Mouse (Mus musculus) forebrain, embryonic 16.5 days (tissue): ENCODE measurements at regions not wholly inside any gene's neighbourhood (a gene's known extent, or its start where the extent isn't known, plus 50 kb on each side); places are given as distances from the start of the nearest gene placed in this dataset.

ENCODE experiments used
- ATAC-seq: fragments of 200-750 bp; cut with Nextera tagmentation; 2 replicates; pipeline ENCODE4 v1.8.0; 2017; ENCODE audit warnings: mild to moderate bottlenecking, moderate library complexity
- H3K27ac ChIP-seq: fragments of 300-500 bp; sonication (generic); 2 replicates; pipeline ENCODE4 v1.5.1; 2014; ENCODE audit warnings: low read length, control low read depth
- H3K27me3 ChIP-seq: fragments of 300-500 bp; sonication (generic); replicated peaks from 2 replicates; pipeline ENCODE4 v1.6.1; 2014; ENCODE audit warnings: low read length; ENCODE audit not compliant: control insufficient read depth, insufficient read depth
- H3K36me3 ChIP-seq: fragments of 300-500 bp; sonication (generic); 2 replicates; pipeline ENCODE4 v1.6.1; 2014; ENCODE audit not compliant: control insufficient read depth, insufficient read depth
- H3K4me1 ChIP-seq: fragments of 300-500 bp; sonication (generic); replicated peaks from 2 replicates; pipeline ENCODE4 v1.6.1; 2014; ENCODE audit warnings: low read length; ENCODE audit not compliant: control insufficient read depth, insufficient read depth
- H3K4me2 ChIP-seq: fragments of 300-500 bp; sonication (generic); 2 replicates; pipeline ENCODE4 v1.6.1; 2014; ENCODE audit warnings: mild to moderate bottlenecking, low read length, control low read depth
- H3K4me3 ChIP-seq: fragments of 300-500 bp; sonication (generic); replicated peaks from 2 replicates; pipeline ENCODE4 v1.5.1; 2014; ENCODE audit warnings: mild to moderate bottlenecking, low read length, control low read depth
- H3K9ac ChIP-seq: fragments of 300-500 bp; sonication (generic); replicated peaks from 2 replicates; pipeline ENCODE4 v1.6.1; 2014; ENCODE audit warnings: low read depth, low read length, control low read depth
- H3K9me3 ChIP-seq: fragments of 300-500 bp; sonication (generic); 2 replicates; pipeline ENCODE4 v1.6.1; 2016; ENCODE audit warnings: low read length; ENCODE audit not compliant: control insufficient read depth
- WGBS: fragments of 180-500 bp; shearing (Covaris S2); extraction: QIAGEN DNeasy Blood & Tissue Kit; methylation state at CpG from one replicate; pipeline ENCODE4 v1.1.7; 2014; 5-methylcytosine and 5-hydroxymethylcytosine counted together

DNA sequence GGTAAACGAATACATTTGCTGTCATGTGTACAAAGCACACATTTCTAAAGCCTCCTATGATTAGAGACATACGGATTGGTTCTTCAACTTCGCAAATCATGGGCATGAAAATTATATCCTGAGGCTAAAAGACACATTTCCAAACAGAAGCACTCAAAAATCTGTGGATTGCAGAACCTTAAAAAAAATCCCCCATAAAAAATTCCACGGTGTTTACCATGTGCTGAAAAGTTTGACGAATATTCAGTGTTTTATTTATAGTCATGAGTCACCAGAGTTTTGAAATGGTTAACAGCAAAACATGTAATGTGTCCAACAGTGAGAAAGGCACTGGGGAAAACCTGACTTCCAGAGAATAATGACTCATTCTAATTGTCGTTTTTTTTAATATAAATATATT is 1214.9 kb upstream of the Cited2 start:
- ATAC-seq: no peak
- H3K9me3 ChIP-seq: no peaks in the 10 kb centered on the region
- H3K36me3 ChIP-seq: no peaks in the 10 kb centered on the region
- no peaks in the 10 kb centered on the region for H3K4me1 ChIP-seq
- 79% methylated on average over 6 of the region's 6 CpGs for WGBS
- no peaks in the 10 kb centered on the region for H3K27me3 ChIP-seq
- no peak overlapping the region for H3K9ac ChIP-seq
- no peak overlapping the region for H3K4me3 ChIP-seq
- H3K4me2 ChIP-seq: no peak overlapping the region
- no peak overlapping the region for H3K27ac ChIP-seq

DNA sequence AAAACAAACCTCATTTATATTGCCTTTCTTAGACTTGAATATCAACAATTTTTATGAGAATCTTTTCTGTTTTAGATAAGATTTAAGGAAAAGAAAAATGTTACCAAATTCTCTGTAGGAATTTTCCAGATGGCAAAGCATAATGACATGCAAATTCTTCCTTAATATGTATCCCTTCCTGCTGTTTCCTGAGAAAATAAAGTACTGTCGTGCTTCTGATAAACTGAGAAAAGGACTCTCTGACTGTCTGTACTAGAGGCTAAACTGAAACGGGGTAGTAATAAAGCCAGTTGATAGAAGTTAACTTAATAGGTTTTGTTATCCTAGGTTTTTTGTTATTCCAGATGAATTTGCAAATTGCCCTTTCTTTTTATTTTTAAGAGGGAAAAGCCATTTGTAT is 1208.4 kb upstream of the Cited2 start:
- no peak overlapping the region for H3K4me3 ChIP-seq
- ATAC-seq: no peak
- H3K9me3 ChIP-seq: no peaks in the 10 kb centered on the region
- 56% methylated on average over 2 of the region's 2 CpGs for WGBS
- no peaks in the 10 kb centered on the region for H3K36me3 ChIP-seq
- no peak overlapping the region for H3K4me2 ChIP-seq
- no peak overlapping the region for H3K27ac ChIP-seq
- no peaks in the 10 kb centered on the region for H3K4me1 ChIP-seq
- no peaks in the 10 kb centered on the region for H3K27me3 ChIP-seq
- H3K9ac ChIP-seq: no peak overlapping the region

DNA sequence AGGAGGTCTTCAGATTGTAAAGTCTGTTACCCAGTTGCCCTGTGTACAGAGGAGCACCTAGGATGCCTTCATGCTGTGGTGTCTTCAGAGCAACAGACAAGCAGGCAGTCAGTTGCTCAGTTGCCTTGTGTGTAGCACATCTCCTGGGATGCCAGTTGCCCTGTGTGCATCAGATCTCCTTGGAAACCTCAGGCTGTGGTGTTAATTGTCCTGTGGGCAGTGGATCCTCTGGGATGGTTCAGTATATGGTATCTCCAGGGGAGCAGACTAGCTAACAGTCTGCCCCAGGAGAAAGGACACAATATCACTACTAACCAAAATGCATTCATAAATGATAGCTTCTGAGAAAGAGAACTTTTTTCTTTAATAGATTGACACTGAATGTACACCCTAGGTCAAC is 1201.1 kb upstream of the Cited2 start:
- Histone ChIP-seq H3K9me3 (no peaks in the 10 kb centered on the region), H3K36me3 (no peaks in the 10 kb centered on the region), H3K4me1 (no peaks in the 10 kb centered on the region), H3K27ac (no peak overlapping the region), H3K4me3 (no peak overlapping the region), H3K9ac (no peak overlapping the region), H3K4me2 (no peak overlapping the region), H3K27me3 (no peaks in the 10 kb centered on the region)
- ATAC-seq: no peak

DNA sequence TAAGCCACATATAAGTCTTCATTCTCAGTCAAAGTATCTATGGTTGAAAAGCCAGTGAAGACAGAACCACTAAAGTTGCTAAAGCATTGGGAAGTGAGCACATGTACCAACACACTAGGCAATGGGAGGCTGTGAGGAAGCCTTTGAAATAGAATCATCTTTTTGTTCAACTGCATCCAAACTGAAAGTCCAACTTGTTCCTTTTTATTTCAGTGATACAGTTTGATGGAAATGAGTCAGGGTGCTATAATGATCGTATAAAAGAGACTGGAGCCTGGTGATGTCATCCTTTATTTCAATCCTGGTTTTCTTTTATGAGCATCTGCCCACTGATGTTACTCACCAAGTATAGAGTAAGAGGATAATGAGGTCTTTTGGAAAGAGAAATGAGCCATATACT is 1198.9 kb upstream of the Cited2 start:
- Histone ChIP-seq H3K27ac (no peak overlapping the region), H3K4me1 (no peaks in the 10 kb centered on the region), H3K4me3 (no peak overlapping the region), H3K9me3 (no peaks in the 10 kb centered on the region), H3K9ac (no peak overlapping the region), H3K36me3 (no peaks in the 10 kb centered on the region), H3K4me2 (no peak overlapping the region), H3K27me3 (no peaks in the 10 kb centered on the region)
- 50% methylated on average over 1 of the region's 1 CpGs for whole genome bisulfite sequencing
- no peak for ATAC-seq

DNA sequence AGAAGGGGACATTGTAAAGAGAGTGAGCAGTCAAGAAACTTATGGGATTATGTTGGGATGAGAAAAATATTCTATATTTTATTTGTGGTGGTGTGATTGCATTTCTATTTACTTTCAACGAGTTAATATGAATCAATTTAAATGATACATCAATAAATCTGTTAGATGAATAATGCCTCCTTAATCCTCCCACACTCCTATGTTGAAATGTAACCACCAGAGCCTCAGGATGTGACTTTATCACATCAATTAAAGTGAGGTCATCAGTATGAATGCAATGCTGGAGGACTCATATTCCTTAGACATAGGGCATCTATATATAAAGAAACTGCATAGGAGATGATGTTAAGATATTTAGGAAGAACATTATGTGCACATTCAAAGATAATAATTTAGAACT is 1195.3 kb upstream of the Cited2 start:
- H3K9me3 ChIP-seq: no peaks in the 10 kb centered on the region
- H3K4me1 ChIP-seq: no peaks in the 10 kb centered on the region
- H3K9ac ChIP-seq: no peak overlapping the region
- no peaks in the 10 kb centered on the region for H3K27me3 ChIP-seq
- no peak overlapping the region for H3K4me2 ChIP-seq
- WGBS: 74% methylated on average over 1 of the region's 1 CpGs
- no peak for ATAC-seq
- no peak overlapping the region for H3K27ac ChIP-seq
- no peaks in the 10 kb centered on the region for H3K36me3 ChIP-seq
- H3K4me3 ChIP-seq: no peak overlapping the region

DNA sequence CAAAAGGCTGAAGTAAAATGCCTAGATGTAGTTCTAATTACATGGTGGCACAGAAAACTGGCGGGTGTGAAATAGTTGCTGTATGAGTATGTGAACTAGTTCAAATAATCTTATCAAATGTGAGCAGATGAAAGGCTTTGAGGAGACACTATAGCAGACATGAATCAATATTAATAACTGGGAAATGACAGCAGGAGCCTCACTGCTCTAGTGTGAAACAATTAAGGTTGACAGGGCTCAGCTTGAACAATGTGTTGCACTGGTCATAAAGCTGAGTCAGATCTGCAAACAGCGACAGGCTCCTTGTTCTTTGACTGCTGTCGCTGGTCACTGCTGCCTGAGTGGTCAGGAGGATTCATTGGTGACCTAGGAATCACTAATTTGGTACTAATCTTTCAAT is 1185.4 kb upstream of the Cited2 start:
- Histone ChIP-seq H3K27me3 (no peaks in the 10 kb centered on the region), H3K36me3 (no peaks in the 10 kb centered on the region), H3K9me3 (no peaks in the 10 kb centered on the region), H3K4me1 (no peaks in the 10 kb centered on the region), H3K9ac (no peak overlapping the region), H3K27ac (no peak overlapping the region), H3K4me2 (no peak overlapping the region), H3K4me3 (no peak overlapping the region)
- ATAC-seq: no peak
- 74% methylated on average over 3 of the region's 3 CpGs for WGBS

DNA sequence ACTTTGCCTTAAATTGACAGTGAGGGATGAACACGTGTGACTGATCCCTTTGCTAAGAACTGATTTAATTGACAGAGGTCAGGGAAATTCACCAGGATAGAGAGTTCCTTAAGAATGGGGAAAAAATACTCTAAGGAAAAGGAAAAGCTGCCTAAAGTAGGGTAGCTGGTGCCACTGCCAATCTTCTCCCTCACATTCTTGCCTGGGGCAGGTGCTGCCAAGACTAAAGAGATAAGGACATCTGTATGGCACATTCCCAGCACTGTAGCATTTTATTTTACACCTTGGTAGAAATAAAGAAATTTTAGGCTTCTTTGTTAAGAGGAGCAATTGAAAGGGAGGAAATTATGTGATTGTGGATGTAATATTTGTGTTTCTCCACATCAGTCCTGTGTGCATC is 1184.6 kb upstream of the Cited2 start:
- no peak overlapping the region for H3K27ac ChIP-seq
- H3K4me2 ChIP-seq: no peak overlapping the region
- no peaks in the 10 kb centered on the region for H3K36me3 ChIP-seq
- no peak for ATAC-seq
- H3K4me3 ChIP-seq: no peak overlapping the region
- no peak overlapping the region for H3K9ac ChIP-seq
- no peaks in the 10 kb centered on the region for H3K27me3 ChIP-seq
- H3K4me1 ChIP-seq: no peaks in the 10 kb centered on the region
- H3K9me3 ChIP-seq: no peaks in the 10 kb centered on the region
- WGBS: 43% methylated on average over 1 of the region's 1 CpGs

DNA sequence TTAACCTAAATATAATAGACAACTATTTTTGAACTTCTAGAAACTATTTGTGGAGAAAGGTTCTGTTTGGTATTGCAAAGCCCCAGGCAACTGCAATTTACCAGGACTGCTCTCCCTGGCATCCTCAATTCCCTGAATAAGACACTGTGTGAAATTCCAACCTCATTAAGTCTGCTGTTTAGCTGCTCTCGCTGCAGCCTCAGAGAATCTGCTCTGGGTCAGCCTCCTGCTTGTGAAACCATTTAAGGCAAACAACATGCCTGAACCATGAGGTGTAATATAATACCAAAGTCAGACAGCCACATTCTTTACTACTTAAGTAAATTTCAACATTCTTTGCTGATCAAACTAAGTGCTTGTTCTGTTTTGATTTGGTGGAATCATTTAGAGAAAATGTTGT is 1177.6 kb upstream of the Cited2 start:
- ATAC-seq: no peak
- Histone ChIP-seq H3K27me3 (no peaks in the 10 kb centered on the region), H3K36me3 (no peaks in the 10 kb centered on the region), H3K9me3 (no peaks in the 10 kb centered on the region), H3K9ac (no peak overlapping the region), H3K4me1 (no peaks in the 10 kb centered on the region), H3K4me2 (no peak overlapping the region), H3K4me3 (no peak overlapping the region), H3K27ac (no peak overlapping the region)
- WGBS: 5% methylated on average over 1 of the region's 1 CpGs

DNA sequence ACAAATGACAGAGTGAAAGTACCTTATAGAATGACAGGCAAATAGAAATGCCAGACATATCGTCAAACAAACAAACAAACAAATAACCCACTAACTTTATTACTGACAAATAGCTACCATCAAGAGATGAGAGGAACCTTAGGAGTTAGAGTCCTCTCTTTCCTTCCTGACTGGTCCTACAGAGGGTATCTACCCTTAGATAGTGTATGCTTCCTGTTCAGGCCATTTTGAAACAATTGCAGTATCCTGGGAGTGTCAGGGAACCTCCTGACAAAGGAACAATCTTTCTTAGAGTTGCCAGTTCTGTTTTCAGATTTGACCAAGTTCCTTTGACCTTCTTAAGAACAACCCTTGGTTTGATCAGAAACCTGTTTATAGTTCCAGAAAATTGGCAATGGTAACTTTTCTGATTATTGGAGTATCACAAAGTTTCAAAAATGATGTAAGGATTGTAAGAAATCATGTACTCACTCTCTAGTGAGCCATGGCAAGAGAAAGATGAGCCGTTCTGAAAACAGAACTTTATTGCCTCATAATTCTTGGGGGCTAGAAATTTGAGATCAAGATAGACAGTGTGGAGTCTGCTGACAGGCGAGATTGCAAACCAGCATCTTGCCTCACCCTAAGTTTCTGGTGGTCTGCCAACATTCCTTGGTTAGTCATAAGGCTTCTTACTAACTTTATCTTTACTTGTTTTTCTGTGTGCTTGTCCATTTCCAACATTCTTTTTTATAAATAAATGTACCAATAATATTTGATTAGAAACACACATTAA is 1170.0 kb upstream of the Cited2 start:
- Histone ChIP-seq H3K4me3 (no peak overlapping the region), H3K4me2 (no peak overlapping the region), H3K9ac (no peak overlapping the region), H3K36me3 (no peaks in the 10 kb centered on the region), H3K27ac (no peak overlapping the region), H3K4me1 (no peaks in the 10 kb centered on the region), H3K9me3 (no peaks in the 10 kb centered on the region), H3K27me3 (no peaks in the 10 kb centered on the region)
- no peak for ATAC-seq
- WGBS: 78% methylated on average over 3 of the region's 3 CpGs

DNA sequence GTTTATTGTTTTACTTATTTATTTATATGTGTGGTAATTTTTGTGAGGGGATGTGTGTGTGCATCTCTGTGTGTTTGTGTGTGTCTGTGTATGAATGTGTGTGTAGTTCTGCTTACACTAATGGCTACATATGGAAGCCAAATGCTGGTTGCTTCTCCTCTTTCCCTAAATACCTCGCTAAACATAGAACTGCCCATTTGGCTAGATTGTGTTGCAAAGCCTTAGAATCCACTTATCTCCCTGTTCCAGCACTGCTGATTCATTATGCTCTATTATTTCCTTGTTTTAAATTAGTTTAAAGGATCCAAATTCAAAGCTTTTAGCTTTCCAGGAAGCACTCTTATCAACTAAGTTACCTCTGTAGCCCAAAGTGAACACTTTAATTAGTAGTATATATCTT is 1148.5 kb upstream of the Cited2 start:
- Histone ChIP-seq H3K27ac (no peak overlapping the region), H3K9ac (no peak overlapping the region), H3K4me3 (no peak overlapping the region), H3K4me2 (no peak overlapping the region), H3K4me1 (no peaks in the 10 kb centered on the region), H3K9me3 (no peaks in the 10 kb centered on the region), H3K36me3 (no peaks in the 10 kb centered on the region), H3K27me3 (no peaks in the 10 kb centered on the region)
- ATAC-seq: no peak
- WGBS: 68% methylated on average over 1 of the region's 1 CpGs
